Mouse (Mus musculus) forebrain, embryonic 13.5 days (tissue): ENCODE results near the gene Ywhag. TPM values are rescaled to one million over a fixed set of nuclear protein-coding genes. Genes with fewer than 3 reads are reported as not detected.

ENCODE experiments used
- ATAC-seq: fragments of 200-750 bp; cut with Nextera tagmentation; 2 replicates; pipeline ENCODE4 v1.8.0; 2017
- H3K27ac ChIP-seq: fragments of 300-500 bp; sonication (generic); 2 replicates; pipeline ENCODE4 v1.5.1; 2015; ENCODE audit warnings: inconsistent platforms, mild to moderate bottlenecking, moderate library complexity
- H3K27me3 ChIP-seq: fragments of 300-500 bp; sonication (generic); 2 replicates; pipeline ENCODE4 v1.6.1; 2015; ENCODE audit warnings: mild to moderate bottlenecking, inconsistent platforms
- H3K36me3 ChIP-seq: fragments of 300-500 bp; sonication (generic); 2 replicates; pipeline ENCODE4 v1.6.1; 2015; ENCODE audit warnings: mild to moderate bottlenecking, inconsistent platforms; ENCODE audit not compliant: poor library complexity, severe bottlenecking
- H3K4me1 ChIP-seq: fragments of 300-500 bp; sonication (generic); 2 replicates; pipeline ENCODE4 v1.6.1; 2015; ENCODE audit warnings: inconsistent platforms
- H3K4me2 ChIP-seq: fragments of 300-500 bp; sonication (generic); 2 replicates; pipeline ENCODE4 v1.6.1; 2015; ENCODE audit warnings: inconsistent platforms, mild to moderate bottlenecking, moderate library complexity
- H3K4me3 ChIP-seq: fragments of 300-500 bp; sonication (generic); 2 replicates; pipeline ENCODE4 v1.5.1; 2015; ENCODE audit warnings: mild to moderate bottlenecking, inconsistent platforms
- H3K9ac ChIP-seq: fragments of 300-500 bp; sonication (generic); 2 replicates; pipeline ENCODE4 v1.6.1; 2015; ENCODE audit warnings: mild to moderate bottlenecking, inconsistent platforms
- H3K9me3 ChIP-seq: fragments of 300-500 bp; sonication (generic); replicated peaks from 2 replicates; pipeline ENCODE4 v1.6.1; 2016; ENCODE audit warnings: inconsistent platforms
- WGBS: fragments of 180-500 bp; shearing (Covaris S2); methylation state at CpG from one replicate; pipeline ENCODE4 v1.1.7; 2015; 5-methylcytosine and 5-hydroxymethylcytosine counted together
- polyA plus RNA-seq: library from polyadenylated mRNA; unstranded; fragments of >200 nt; fragmentation: Nextera tagmentation; extraction: Ambion mirVana; gene quantifications from 2 replicates; pipeline ENCODE4 v1.2.1, GENCODE M21; 2015

The Ywhag gene
- polyA plus RNA-seq, 1 experiment from 2014 or later = 424 TPM

DNA sequence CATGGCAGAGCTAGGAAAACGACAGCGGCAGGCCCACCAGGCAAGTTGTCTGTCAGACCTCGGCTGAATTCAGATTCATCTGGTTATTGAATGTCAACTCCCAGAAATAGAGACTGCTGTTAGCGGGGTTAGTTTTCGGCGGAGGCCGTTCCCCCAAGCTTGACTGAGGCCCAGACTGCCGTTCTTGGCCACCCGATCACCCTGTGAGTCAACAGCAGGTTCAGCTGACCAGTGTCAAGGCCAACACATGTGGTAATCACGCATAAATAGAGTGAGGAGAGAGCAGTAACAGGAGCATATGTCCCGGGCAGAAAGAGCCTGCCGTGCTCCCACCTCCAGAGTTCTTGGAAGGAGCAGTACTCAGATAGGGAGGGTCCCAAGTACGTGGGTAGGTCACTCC, 27.2 kb downstream of the Ywhag start:
- WGBS = 80% methylated on average over 13 of the region's 13 CpGs
- H3K4me3 ChIP-seq = no peak overlapping the region
- no peak for ATAC-seq
- peaks cover 70% of the 10 kb centered on the region for H3K36me3 ChIP-seq
- H3K9me3 ChIP-seq = no peaks in the 10 kb centered on the region
- H3K4me1 ChIP-seq = peaks cover 35% of the 10 kb centered on the region
- no peaks in the 10 kb centered on the region for H3K27me3 ChIP-seq
- H3K9ac ChIP-seq = no peak overlapping the region
- no peak overlapping the region for H3K27ac ChIP-seq
- no peak overlapping the region for H3K4me2 ChIP-seq

DNA sequence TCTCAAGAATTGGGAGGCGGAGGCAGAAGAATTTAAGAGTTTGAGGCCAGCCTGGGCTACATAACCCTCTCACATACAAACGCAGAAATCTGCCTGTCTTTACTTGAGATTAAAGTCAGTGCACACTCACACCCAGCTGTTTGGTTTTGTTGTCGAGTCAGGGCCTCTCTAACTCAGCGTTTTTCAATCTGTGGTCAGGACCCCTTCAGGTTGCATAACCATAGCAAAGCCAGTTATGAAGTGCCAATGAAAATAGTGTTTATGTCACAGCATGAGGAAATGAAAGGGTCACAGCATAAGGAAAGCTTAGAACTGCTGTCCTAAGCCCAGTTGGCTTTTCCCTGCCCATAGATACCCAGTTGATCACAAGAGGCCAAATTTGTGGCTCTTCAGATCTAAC, 27.6 kb downstream of the Ywhag start:
- WGBS = 83% methylated on average over 4 of the region's 4 CpGs
- H3K9me3 ChIP-seq = no peaks in the 10 kb centered on the region
- peaks cover 65% of the 10 kb centered on the region for H3K36me3 ChIP-seq

DNA sequence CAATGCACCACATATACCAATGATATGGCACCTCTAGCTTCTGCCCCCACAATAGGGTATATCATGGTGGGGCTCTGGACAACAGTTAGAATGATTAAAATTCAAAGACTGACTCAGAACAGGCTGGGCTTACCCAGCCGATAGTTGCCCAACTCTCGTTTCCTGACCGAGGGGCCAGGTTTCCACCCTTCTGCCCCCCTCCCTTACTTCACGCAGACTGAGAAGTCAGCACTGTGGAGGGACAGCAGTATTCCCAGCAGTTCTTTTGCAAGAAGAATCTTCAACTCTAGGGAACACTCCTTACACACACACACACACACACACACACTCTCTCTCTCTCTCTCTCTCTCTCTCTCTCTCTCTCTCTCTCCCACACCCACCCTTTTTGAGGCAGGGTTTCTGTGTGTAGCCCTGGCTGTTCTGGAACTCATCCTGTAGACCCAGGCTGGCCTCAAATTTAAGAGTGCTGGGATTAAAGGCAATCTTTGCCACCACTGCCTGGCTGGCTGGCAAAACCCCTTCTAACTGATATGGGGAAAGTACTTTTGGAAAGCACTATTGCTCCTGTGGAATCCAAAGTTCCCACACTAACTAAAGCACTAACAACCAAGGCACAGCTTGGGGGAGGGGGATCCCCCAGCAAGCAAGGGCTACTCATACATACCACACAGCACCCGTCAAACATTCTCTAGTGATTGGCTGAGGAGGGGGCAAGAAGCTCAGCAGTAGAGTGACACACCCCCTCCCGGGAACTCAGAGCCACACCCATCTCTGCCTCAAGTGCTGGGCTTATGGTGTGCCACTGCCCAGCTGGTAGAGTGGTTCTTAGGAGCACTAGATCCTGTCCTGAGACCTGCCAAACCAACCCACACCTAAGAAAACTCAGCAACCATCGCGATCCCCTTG, 28.8 kb downstream of the Ywhag start:
- Histone ChIP-seq H3K27ac (no peak overlapping the region), H3K9me3 (no peaks in the 10 kb centered on the region), H3K4me3 (no peak overlapping the region), H3K4me2 (no peak overlapping the region), H3K4me1 (peaks cover 35% of the 10 kb centered on the region), H3K9ac (no peak overlapping the region), H3K36me3 (peaks cover 53% of the 10 kb centered on the region), H3K27me3 (no peaks in the 10 kb centered on the region)
- ATAC-seq = no peak
- WGBS = 64% methylated on average over 8 of the region's 8 CpGs

More for the DNA sequence above, 27.6 kb downstream of the Ywhag start:
- Histone ChIP-seq H3K9ac (no peak overlapping the region), H3K4me1 (peaks cover 35% of the 10 kb centered on the region), H3K4me3 (no peak overlapping the region), H3K27ac (no peak overlapping the region), H3K4me2 (no peak overlapping the region), H3K27me3 (no peaks in the 10 kb centered on the region)
- no peak for ATAC-seq

DNA sequence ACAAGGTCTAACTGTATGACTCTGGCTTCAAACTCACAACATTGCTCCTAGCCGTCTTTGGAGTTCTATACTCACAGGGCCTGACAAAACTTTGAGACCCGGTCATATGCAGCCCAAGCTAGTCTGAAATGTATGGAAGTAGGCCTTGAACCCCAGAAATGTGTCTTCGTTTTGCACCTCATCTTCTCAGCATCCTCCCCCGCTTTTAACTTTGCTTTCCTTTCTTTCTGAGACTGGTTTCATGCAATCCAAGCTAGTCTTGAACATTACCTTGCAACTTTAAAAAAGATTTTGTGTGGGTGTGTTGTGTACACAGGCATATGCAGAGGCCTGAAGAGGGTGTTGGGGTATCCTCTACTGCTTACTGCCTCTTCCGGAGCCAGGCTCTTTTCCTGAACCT, 30.2 kb downstream of the Ywhag start:
- H3K9ac ChIP-seq = no peak overlapping the region
- H3K27ac ChIP-seq = peak overlapping the region; percentile 84; the same call in 1 of the 2 replicates

DNA sequence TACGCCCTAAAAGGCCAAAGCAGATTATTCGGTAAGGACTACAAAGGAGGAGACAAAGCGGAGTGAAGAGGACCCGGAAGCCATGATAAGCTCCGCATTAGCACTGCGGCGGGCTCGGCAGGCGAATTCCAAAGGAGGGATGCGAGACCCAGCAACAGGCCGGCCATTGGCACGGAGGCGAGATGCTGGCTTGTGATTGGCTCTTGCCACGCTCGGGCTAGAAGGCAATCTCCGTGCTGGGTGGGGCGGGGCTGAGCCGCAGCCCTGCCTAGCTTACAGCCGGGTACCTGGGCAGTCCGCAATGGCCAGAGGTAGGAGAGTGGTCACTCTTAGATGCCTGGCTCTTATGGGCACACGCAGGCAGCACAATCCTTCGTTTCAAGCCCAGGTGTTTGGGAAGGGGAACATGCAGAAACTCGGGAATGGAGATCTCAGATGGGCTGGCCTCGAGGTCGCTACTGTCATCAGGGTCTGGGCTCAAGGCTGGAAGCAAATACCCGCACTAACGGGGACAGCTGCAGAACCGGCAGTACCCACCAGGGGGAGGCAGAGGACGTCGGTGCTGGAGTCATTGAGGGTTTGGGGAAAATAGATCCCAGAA, 30.8 kb downstream of the Ywhag start:
- under 1% methylated on average over 30 of the region's 30 CpGs for WGBS
- Histone ChIP-seq H3K27me3 (no peaks in the 10 kb centered on the region), H3K4me3 (peak overlapping the region; percentile 38), H3K27ac (peak overlapping the region; percentile 84), H3K36me3 (peaks cover 34% of the 10 kb centered on the region), H3K9me3 (no peaks in the 10 kb centered on the region), H3K4me1 (peaks cover 31% of the 10 kb centered on the region), H3K4me2 (peak overlapping the region; percentile 78), H3K9ac (peak overlapping the region; percentile 58)
- peak; percentile 94 for ATAC-seq

More for the DNA sequence above, 30.2 kb downstream of the Ywhag start:
- Histone ChIP-seq H3K4me1 (peaks cover 35% of the 10 kb centered on the region), H3K4me3 (no peak overlapping the region), H3K9me3 (no peaks in the 10 kb centered on the region), H3K27me3 (no peaks in the 10 kb centered on the region), H3K36me3 (peaks cover 40% of the 10 kb centered on the region), H3K4me2 (peak overlapping the region; percentile 78)
- no peak for ATAC-seq
- WGBS = 64% methylated on average over 5 of the region's 5 CpGs

DNA sequence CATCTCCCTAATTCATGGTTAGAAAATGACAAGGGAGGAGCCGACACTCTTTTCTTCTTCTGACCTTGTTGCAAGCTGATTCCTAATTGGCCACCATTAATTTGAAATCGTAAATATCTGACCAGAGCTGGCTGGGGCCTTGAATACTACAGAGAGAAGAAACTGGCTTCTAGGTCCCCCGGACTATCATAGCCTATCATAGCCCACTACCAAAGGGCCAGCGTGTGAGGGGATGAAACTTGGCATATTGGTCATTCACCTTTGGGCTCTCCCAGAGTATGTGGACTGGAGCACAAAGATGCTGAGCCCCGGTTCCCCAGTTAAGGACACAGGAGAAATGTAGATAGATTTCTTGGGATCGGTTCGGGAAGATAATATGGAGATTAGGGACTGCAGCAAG, 31.4 kb downstream of the Ywhag start:
- Histone ChIP-seq H3K4me2 (peak overlapping the region; percentile 78), H3K36me3 (peaks cover 30% of the 10 kb centered on the region), H3K27ac (peak overlapping the region; percentile 84), H3K4me3 (peak overlapping the region; percentile 38), H3K27me3 (no peaks in the 10 kb centered on the region), H3K4me1 (peaks cover 25% of the 10 kb centered on the region), H3K9me3 (no peaks in the 10 kb centered on the region), H3K9ac (peak overlapping the region; percentile 58)
- WGBS = 21% methylated on average over 7 of the region's 7 CpGs
- 0 out of 2 replicates have a peak, but pooled peaks have one; percentile 8 for ATAC-seq

DNA sequence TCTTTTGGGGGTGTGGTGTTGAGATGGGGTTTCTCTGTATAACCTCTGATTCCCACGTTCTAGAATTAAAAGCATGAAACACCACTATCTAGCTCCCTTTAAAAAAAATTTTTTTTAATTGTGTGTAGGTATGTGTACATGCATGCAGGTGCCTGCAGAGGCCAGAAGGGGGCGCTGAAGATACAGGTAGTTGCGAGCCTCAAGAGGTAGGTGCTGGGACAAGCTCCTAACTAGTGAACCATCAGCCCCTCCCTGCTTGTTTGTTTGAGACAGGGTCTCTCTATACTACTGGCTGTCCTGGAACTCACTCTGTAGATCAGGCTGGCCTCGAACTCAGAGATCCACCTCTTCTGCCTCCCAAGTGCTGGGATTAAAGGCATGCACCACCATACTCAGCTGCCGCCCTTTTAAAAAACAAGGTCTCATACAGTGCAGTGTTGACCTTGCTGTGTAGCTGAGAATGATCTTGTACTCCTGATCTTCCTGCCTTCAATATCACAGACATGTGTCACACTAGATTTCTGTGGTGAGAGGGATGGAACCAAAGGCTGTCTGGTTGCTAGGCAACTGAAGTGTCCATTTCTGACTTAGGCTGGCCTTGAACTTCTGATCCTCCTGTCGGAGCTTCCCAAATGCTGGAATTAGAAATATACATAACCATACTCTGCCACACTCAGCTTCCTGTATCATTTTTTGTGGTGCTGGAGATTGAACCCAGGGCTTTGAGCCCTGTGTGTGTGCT, 32.9 kb downstream of the Ywhag start:
- H3K4me1 ChIP-seq = peaks cover 20% of the 10 kb centered on the region
- H3K4me2 ChIP-seq = no peak overlapping the region
- no peaks in the 10 kb centered on the region for H3K9me3 ChIP-seq
- no peak overlapping the region for H3K4me3 ChIP-seq
- H3K27ac ChIP-seq = no peak overlapping the region
- no peak overlapping the region for H3K9ac ChIP-seq
- 68% methylated on average over 6 of the region's 6 CpGs for WGBS
- H3K36me3 ChIP-seq = peaks cover 14% of the 10 kb centered on the region
- no peak for ATAC-seq
- no peaks in the 10 kb centered on the region for H3K27me3 ChIP-seq

DNA sequence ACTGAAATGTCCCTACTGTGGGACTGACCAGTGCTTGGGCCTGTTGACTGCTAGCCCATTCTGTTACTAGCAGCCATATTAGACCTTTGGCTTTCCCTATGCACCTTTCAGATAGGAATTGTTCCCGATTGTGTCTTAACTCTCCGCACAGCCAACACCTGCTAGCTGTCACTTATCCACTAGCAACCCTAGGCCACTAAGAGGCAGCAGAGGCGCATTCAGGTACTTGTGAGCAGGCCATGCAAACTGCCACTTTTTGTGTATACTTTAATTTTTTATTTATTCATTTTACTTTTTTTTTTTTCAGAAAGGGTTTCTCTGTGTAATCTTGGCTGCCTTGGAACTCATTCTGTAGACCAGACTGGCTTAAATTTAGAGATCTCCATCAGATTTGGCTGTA, 33.7 kb downstream of the Ywhag start:
- Histone ChIP-seq H3K36me3 (peaks cover 6% of the 10 kb centered on the region; the same call in 1 of the 2 replicates), H3K27me3 (no peaks in the 10 kb centered on the region), H3K4me2 (no peak overlapping the region), H3K9ac (no peak overlapping the region), H3K27ac (no peak overlapping the region), H3K4me3 (no peak overlapping the region), H3K9me3 (no peaks in the 10 kb centered on the region), H3K4me1 (peaks cover 20% of the 10 kb centered on the region)
- ATAC-seq = no peak
- WGBS = 84% methylated on average over 3 of the region's 3 CpGs

DNA sequence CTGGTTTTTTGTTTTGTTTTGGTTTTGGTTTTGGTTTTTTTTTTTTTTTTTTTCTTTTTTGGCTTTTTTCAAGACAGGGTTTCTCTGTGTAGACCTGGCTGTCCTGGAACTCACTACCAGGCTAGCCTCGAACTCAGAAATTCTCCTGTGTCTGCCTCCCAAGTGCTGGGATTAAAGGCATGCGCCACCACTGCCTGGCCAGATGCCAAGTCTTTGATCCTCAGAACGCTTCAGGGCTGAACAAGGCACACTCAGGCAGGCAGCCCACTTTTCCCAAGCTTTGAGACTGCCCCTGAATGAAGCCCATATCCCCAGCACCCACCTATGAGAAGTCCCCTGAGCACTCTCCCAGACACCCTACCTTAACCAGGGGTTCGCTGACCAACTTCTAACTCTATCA, 34.6 kb downstream of the Ywhag start:
- H3K27ac ChIP-seq = no peak overlapping the region
- WGBS = 60% methylated on average over 4 of the region's 4 CpGs
- H3K36me3 ChIP-seq = 0 out of 2 replicates have a peak, but pooled peaks cover 3% of the 10 kb centered on the region

DNA sequence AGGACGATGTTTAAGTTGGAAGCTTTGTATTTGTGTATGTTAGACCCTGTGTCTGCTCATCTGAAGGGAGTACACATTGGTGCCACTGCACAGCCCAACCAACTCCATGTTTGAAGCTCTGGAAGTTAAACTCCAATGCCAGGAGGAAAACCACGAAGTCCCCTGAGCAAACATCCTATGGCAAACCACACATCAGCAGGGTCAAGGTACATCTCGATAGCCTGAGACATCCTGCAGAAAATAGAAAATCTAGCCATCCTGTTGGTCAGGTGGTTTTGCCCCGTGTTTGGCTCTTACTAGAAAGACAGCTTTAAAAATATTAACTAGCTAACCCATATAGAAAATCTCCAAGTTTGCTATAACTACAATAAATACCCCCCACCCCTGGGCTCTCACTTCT, 35.4 kb downstream of the Ywhag start:
- Histone ChIP-seq H3K27me3 (no peaks in the 10 kb centered on the region), H3K36me3 (no peaks in the 10 kb centered on the region), H3K4me1 (peaks cover 13% of the 10 kb centered on the region), H3K9ac (no peak overlapping the region), H3K4me2 (no peak overlapping the region), H3K9me3 (no peaks in the 10 kb centered on the region), H3K4me3 (no peak overlapping the region), H3K27ac (no peak overlapping the region)
- ATAC-seq = no peak
- 88% methylated on average over 4 of the region's 4 CpGs for WGBS

More for the DNA sequence above, 34.6 kb downstream of the Ywhag start:
- H3K4me3 ChIP-seq = no peak overlapping the region
- H3K4me2 ChIP-seq = no peak overlapping the region
- peaks cover 20% of the 10 kb centered on the region for H3K4me1 ChIP-seq
- H3K9ac ChIP-seq = no peak overlapping the region
- ATAC-seq = no peak
- no peaks in the 10 kb centered on the region for H3K9me3 ChIP-seq
- H3K27me3 ChIP-seq = no peaks in the 10 kb centered on the region

DNA sequence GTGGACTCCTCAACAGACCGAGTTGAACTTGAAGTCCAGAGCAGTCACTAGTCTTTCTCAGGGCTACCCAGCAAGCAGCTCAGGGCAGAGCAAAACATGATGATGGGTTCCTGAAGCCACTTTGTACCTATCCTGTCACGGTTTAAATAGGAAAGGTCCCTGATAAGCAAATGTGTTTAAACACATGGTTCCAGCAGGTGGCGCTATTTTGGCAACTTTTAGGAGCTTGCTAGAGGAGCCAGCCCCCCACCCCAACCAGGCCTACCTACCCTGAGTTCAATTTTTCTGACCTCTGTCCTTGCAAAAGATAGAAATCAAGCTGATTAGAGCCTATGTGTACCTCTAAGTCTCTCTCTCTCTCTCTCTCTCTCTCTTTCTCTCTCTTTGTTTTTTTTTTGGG, 36.4 kb downstream of the Ywhag start:
- WGBS = 14% methylated on average over 3 of the region's 3 CpGs
- H3K4me1 ChIP-seq = peaks cover 5% of the 10 kb centered on the region
- no peak overlapping the region for H3K4me2 ChIP-seq
- no peak overlapping the region for H3K27ac ChIP-seq
- H3K36me3 ChIP-seq = no peaks in the 10 kb centered on the region
- H3K4me3 ChIP-seq = no peak overlapping the region
- H3K9ac ChIP-seq = no peak overlapping the region
- H3K9me3 ChIP-seq = no peaks in the 10 kb centered on the region
- no peak for ATAC-seq
- H3K27me3 ChIP-seq = no peaks in the 10 kb centered on the region

DNA sequence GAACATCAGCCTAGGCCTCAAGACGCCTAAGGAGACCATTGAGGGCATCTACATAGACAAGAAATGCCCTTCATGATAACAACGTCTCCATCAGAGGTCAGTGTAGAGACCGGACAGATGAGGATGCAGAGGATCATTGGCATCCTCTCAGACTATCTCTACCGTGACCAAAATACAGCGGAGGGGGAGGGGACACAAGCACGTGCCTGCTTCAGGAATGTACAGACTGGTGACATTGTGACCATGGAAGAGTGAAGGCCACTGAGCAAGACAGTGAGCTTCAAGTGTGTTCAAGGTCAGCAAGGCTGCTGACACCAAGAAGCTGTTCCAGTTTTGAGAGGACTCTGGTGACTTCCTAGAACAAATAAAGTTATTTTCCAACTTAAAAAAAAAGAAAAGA, 39.5 kb downstream of the Ywhag start:
- Histone ChIP-seq H3K4me3 (no peak overlapping the region), H3K9me3 (no peaks in the 10 kb centered on the region), H3K27me3 (peaks cover 17% of the 10 kb centered on the region), H3K27ac (no peak overlapping the region), H3K4me1 (no peaks in the 10 kb centered on the region), H3K36me3 (no peaks in the 10 kb centered on the region), H3K4me2 (no peak overlapping the region), H3K9ac (no peak overlapping the region)
- no peak for ATAC-seq
- WGBS = 86% methylated on average over 6 of the region's 6 CpGs
